Mouse (Mus musculus): ENCODE results near the gene Emilin2.

DNA sequence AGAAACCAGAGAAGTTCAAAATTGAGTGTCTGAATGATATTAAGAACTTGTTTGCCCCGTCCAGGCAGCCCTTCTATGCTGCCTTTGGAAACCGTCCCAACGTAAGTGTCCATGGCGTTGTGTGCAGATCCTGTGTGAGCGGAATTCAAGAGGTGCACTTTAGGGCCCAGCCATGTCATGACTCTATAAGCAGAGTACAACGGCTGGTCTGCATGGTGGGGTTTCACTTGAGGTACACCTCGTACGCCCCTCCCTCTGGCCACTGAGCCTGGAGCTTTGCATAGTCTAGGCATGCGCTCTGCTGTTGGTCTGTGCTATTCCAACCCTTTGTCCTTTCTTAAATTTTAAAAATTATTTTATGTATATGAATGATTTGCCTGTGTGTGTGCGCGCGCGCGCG lies 66.6 kb downstream of the Emilin2 start:
- TF ChIP-seq POLR2A (IDR thresholded peaks at IDR 0.05; ENCODE audit: insufficient read length, low read depth) (no peak), USF1 (IDR thresholded peaks at IDR 0.05; ENCODE audit: low read depth) (no peak), SRF (IDR thresholded peaks at IDR 0.05; ENCODE audit: control insufficient read depth, insufficient read length, low read depth) (no peak), MAX (IDR thresholded peaks at IDR 0.05; ENCODE audit: low read depth) (no peak), POLR2AphosphoS2 (IDR thresholded peaks at IDR 0.05; ENCODE audit: insufficient read length, low read depth) (no peak), TCF12 (IDR thresholded peaks at IDR 0.05; ENCODE audit: insufficient read depth, poor library complexity, severe bottlenecking) (no peak)
